Mouse (Mus musculus) kidney, adult 9 months (tissue): ENCODE measurements at regions not wholly inside any gene's neighbourhood (a gene's known extent, or its start where the extent isn't known, plus 50 kb on each side); places are given as distances from the start of the nearest gene placed in this dataset.
A peak's percentile ranks its signal among the peaks of the same experiment; 100 is the strongest.

ENCODE experiments used
- DNase-seq: peaks from one replicate; pipeline ENCODE4 v3.0.0; 2022

DNA sequence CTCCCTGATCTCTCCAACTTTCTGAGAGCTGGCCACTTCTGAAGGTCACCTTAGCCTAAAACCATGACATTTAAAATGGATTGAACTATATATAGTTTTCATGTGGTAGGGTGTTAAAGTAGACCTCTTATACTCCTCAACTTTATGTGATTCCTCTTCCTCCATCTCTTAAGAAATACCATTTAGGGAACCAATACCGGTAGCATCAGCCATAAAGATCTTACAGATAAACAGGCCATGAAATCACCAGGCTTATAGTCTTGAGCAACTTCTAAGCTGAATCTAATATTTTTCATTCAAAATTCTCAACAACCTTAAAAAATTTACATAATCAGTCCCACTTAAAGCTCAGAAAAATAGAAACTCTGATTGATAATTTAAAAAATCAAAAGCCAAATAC, 56.2 kb downstream of the Rpl36a-ps1 start:
- no peak for DNase-seq

DNA sequence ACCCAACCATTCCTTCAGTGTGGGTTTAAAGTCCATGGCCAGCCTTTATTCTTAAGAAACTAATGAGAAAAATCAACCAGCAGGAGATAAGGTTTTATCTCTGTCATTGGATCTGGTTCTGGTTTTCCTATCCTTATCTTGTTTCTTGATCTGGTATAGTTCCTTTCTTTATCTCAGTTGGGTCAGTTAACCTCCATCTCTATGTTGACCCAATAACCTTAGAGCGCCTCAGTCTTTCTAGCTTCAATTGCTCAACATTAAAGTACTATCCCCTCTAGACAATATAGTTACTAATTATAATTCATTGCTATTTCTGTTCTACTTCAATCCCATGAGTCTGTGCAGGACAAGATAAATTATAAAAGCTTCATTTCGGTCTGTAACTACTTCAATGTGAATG, 56.7 kb downstream of the Rpl36a-ps1 start:
- peak; percentile 21 for DNase-seq

DNA sequence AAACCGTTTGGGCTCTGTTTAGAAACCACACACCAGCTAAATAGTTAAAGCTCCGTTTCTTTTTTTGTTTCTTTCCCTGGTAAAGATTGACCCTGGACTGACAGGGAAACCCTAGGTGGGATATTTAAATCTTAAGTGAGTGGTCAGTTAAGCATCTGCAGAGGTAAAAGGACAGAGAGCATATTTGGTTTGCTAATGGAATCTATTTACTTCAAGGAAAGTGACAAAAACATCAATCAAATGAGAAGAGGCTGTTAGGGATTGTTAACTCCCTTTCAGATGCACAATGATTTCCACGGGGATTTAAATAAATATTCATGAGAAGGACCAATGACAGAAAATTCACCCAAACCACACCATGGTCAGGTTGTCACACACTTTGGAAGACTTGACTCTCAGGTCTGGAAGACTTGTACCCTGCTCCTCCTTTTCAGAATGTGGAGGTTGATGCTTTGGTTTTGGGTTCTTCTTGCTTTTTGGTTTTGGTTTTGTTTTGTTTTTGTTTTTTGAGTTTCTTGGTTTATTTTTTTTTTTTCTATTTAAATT, 60.7 kb downstream of the Rpl36a-ps1 start:
- no peak for DNase-seq

DNA sequence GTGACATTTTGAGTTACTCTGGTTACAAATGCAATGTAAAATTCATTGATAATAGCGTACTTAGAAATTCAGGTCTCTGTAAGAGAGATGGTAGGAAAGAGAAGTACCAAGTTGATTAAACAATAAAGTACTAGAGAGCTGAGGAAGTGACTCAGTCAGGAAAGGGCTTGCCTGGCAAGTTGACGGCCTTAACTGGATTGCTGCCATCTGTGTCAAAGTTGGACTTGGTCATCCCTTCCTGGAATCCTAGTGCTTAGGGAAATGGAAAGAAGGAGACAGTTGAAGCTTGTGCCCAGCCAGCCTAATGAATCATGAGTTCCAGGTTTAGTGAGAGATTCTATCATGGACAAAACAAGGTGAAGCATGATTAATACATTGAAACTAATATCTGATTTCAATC, 64.8 kb downstream of the Rpl36a-ps1 start:
- peak; percentile 80 for DNase-seq

DNA sequence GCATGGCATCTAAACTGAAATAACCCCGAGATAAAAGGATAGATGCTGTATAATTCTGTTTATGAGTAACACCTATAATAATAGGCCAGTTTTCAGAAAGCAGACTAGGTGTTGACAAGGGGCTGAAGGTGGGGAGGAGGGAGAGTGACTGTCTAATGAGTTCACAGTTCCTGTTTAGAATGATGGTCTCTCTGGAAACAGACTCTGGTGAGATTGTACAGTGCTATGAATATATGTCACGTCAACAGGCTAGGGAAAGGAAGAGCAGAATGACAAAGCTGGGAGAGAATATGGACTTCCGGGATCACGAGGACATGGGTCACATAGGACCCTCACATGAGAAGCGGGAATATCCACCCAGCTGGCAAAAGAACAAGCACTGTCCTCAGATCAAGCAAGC, 85.9 kb downstream of the Rpl36a-ps1 start:
- DNase-seq: no peak

DNA sequence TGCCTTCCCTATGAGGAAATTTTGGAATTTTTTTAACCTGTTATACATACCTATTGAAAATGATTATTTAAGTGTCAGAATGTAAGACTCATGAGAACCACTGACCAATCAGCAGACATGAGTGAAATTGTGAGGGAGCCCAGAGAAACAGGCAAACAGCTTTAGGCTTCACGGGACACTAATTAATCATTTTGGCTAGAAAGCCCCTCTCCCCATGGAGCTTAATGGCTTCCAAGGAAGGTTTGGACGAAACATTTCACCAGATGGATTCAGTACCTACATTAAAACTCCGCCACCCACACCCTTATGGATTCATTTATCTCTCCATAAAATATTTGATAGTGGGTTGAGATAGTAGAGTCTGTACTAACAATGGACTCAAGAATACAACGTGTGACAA, 95.2 kb downstream of the Rpl36a-ps1 start:
- no peak for DNase-seq

DNA sequence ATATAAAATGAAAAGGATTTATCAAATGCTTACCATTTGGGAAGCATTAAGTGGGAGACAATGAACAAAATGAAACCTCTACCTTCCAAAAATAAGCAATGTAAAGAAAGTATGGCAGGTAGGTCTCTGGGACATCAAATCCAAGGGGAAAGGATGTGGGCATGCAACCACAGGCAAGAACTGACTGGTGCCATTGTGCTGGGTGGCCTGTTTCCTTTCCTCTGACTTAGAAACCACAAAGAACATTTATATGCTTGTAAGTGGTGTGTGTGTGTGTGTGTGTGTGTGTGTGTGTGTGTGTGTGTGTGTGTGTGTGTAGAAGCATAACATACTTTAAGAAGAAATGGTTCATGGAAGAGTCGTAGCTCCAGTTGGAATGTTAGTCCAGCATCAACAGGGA, 96.7 kb downstream of the Rpl36a-ps1 start:
- DNase-seq: no peak

DNA sequence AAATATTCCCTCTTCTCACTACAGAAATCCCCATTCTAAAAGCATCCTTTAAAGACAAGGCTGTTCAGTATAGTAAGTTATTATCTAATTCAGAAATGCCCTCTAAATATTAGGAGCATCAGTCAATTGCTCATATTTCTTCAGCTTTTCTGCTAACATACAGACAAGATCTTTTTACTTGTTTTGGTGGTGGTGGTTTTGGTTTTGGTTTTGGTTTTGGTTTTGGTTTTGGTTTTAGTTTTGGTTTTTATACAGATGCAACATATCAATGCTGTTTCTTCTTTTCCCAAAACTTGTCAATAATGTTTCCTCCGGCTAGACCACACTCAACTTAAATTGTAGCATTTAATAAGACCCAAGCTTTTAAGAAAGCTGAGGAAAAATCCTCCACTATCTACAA, 98.2 kb downstream of the Rpl36a-ps1 start:
- no peak for DNase-seq

DNA sequence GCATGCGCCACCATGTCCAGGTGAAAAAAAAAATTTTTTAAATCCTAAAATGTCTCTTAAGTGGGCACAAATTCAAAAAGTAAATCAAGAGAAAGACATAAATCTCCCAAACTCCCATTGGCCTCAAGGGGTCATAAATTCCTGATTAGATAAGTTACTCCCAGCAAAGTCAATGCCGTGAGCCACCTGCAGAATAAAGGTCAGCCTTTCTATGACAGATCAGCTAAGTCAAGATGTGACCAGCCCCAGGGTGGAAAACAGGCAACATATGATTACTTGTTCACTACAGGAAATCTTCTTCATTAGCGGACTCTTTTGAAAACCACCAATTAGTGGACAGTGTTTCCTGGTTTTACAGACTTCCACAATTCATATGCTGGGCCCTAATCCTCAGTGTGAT, 101.4 kb downstream of the Rpl36a-ps1 start:
- DNase-seq: no peak

DNA sequence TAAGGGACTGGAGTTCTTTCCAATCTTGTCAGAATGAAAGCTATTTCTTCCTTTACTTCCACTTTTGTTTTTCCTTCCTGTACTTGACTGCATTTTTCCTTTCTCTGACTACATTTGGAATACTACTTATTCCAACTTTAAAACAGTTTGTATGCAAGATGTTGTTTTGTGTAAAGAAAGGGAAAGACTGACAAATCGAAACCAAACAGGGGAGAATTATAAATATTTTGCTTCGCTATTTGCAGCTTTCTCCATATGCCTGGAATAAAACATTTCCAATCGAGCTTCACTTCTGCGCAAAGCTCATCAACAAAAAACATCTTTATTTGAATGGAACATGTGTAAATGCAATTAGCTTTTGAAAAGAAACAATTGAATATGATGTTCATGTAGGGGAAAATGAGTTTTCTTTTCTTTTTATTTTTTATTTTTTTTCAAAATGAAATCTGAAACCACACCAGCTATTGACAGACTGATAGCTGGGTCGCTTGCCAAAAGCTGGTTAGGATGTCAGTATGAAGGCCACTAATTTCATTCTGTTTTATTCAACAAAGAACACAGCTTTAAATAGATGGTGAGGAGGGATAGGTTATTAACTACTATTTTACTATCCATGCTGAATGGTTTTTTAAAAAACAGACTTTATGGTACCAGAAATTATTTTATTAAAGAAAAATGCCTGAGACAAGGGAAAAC, 102.7 kb downstream of the Rpl36a-ps1 start:
- no peak for DNase-seq

DNA sequence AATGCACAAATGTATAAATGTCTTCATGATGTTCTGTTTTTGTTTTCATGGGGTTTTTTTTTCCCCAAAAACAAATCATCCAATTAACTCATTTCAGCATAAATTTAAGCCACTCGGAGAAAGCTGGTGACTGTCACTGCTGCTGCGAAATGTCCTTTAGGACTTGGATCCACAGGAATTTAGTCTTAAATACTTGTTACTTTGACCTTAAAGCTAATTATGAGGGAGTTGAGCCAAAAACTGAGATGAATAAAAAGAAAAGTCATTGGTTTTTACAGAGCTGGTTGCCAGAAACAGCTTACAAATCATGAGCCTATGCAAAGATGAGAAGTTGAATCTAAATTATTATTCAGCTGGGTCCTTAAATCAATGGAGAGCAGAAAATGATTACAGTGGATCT, 106.5 kb downstream of the Rpl36a-ps1 start:
- no peak for DNase-seq

DNA sequence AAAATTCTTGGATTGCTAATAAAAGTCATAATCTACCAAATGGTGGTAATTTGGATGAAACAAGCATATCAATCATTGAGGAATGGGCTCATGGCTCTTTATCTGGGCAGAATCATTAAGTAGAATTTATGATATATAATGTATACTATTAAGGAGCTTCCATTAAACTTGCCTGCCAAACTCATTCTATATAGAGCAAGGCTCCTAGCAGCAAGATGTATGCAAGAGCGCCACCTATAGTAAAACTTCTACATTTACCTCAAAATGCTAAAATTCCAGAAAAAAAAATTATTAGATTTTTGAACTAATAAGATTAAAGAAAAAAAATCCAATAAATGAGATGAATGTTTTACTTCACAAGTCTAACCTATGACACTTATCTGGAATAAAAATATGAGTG, 107.1 kb downstream of the Rpl36a-ps1 start:
- no peak for DNase-seq

DNA sequence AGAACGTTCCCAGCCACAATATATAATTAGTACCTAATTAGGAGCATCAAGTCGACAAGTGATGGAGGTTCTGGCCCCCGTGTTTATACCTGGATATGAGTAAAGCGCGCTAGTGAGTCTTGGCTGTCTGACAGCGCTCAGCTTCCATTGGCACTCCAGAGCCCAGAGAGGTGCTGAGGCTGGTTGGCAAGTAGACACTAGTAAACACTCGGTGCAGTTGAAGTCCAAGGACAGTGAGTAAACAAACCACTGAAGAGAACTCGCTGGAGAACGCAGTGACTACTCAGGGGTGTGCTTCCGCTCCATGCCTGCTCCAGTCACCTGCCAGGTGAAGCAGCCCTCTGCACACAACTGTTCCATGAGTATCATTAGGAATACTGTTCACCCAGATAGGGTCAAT, 111.5 kb downstream of the Rpl36a-ps1 start:
- no peak for DNase-seq

DNA sequence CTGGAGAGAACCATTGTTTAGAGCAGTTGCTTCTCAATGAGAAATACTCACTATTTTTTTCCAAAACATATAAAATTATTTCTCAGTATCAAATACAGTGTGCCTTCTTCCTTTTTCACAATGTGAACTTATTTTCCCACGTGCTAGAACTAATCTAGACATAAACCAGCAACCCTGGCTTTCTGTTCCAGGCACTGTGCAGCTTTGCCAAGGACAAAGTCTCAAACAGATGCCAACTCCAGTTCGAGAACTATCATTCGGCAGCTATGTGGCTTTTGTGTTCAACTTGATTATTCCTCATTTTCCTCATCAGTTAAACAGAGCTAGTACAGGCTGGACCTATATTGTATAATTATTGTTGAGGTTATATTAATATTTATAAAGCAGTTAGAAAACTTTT, 116.2 kb downstream of the Rpl36a-ps1 start:
- DNase-seq: no peak

DNA sequence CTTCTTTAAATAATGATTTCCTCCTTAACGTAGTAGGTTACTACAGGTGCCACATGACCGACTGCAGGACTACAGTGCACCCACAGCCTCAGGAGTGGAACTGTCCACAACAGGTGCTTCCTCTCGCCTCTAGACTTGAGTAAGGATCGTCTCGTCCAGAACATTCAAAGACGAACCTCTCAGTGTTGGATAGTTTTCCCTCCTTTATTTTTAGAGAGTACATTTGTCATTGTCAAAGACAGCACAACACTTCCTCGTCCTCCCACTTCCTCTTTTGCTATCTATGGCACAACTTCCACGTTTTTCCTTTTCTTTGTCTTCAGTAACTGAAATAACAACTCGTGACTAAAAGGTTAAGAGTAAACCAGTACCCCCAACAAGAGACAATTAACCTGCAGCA, 120.7 kb downstream of the Rpl36a-ps1 start:
- DNase-seq: no peak

DNA sequence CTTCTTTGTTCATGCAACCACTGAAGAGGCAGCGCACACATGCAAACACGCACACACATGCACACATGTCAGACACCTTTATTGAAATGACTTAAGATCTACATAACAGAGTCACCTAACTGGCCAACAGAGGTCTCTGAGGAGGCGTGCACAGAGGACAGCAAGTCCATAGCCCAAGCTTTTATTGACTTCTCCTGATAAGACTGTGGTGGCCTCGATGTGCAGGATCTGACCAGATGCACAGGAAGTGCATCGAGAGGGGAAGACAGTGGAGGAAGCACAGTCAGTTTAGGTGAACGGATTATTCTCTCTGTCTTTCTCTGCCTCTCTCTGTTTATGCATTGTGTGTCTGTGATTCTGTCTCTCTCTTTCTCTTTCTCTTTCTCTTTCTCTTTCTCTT, 124.2 kb downstream of the Rpl36a-ps1 start:
- DNase-seq: no peak

DNA sequence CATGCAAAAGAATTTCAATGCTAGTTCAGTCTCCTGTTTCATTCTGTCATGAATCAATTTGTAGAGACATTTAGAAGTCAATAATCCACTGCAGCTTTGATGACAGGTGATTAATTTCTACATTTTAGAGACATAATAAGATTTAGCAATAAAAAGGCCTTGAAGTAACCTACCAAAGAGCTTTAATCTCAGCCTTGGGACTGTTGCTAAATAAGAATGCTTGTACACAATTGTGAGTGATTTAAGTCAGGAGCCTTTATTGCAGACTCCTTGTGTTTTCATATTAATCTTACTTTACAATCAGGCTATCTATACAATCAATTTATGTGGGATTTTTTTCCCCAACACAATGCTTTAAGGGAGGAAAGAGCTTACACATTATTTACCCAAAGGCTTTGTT, 127.2 kb downstream of the Rpl36a-ps1 start:
- no peak for DNase-seq

DNA sequence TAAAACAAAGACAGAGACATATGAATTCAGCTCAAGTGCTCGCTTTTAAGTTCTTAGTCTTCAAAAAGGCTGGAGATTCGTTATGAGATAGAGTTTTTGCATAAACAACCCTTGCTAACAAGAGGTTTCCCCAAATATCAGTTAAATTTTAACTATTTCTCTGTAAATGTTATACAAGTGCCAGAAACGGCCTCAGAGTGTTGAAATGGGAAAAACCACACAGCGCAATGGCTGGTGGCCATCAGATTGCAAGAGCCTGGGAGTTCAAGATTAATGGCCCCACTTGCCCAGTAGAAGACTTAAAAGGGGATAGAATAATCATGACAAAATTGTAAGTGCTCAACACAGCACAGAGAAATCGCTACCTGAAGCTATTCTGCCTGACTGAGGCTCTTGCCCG, 130.1 kb downstream of the Rpl36a-ps1 start:
- DNase-seq: peak; percentile 82

DNA sequence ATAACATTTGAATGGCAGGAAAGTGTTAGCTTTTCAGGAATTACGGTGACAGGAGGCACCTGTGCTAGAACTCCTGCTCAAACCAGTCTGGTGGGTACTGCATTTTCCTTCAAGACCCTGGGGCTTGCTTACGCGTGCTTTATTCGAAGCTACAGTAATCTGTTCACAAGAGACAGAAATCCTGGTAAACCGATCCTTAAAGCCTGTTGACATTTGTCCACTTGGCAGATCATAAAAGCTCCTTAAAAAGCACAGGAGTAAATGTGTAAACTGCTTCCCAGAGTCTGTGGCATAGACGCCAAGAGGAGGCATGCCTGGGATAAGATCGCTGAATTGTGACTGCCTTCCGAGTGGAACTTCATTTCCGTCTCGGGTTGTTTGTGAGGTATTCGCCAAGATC, 130.5 kb downstream of the Rpl36a-ps1 start:
- peak; percentile 91 for DNase-seq

DNA sequence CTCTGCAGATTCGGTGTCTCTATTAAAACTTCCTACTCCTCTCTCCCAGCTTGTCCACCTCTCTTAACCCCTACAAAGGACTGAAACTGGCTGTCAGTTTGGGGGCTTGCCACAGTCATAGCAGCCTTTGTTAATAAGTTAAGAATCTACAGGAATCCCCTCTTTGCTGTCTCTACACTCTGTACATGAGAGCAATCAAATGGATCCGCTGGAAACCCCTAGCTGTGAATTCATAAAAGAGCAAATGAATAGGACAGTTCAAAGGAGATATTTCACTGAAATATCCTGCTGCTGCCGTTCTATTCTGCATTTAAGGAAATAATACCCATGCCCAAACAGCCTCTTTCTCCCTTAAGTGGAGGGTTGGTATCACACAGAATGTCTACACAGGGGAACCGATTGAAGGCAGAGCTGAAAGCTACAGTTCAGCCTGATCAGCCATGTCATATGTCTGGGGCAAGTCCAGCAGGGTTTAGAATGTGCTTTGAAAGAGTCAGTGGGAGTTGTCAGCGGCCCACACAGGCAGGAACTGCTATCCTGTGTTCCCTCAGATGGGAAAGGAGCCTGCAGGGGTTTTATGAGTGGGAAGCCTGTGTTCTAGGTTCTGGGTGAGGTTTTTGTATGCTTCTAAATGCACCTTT, 131.9 kb downstream of the Rpl36a-ps1 start:
- no peak for DNase-seq

DNA sequence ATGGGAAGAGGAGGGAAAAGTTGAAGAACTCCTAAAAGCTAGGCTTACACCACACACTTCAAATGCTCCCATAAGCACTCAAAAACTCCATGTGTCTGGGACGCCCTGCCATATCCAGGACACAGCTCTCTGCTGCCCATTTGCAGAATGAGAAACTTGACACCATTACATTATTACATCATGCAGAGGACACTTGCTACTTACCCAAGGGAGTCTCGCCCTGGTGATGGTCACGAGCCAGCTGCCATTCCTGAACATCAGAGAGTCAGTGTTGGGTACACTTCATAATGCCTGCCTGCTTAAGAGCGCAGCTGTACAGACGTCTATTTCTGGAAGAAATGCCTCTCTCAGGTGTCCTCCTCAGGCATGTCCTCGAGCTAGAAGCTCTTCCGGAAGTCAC, 135.3 kb downstream of the Rpl36a-ps1 start:
- no peak for DNase-seq

DNA sequence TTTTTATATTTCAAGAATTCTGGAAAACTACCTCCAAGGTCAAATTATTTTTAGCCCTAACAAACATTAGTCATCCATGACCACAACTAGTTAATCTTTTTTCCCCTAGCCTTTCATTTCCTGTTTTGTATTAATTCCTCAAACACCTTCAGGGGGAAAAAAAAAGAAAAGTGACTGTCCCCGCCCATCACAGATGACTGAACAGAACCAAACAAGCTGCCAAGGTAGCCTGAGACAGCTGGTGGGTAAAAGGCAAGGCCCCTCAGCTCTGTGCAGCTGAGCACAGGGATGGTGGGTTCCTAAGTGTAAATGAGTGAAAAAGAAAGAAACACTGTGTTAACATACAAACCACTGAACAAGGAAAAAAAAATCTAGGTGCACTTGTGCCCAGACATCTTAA, 145.6 kb downstream of the Rpl36a-ps1 start:
- peak; percentile 81 for DNase-seq

DNA sequence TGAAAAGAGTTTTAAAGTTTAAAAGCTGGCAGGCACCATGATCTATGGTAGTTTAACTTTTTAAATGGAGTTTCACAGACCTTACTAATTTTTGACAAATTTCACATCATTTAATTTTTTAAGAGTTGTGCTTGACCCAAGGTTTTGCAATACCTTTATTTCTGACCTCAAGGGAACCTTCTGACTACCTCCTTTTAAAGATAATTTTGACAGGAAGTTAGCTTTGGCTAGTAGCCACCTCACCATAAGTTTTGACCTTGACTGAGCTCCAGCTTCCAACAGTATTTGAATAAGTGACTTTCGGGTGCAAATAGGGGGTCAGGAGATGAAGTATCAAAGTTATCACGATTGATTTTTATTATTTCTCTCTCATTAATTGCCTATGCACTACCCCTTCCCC, 149.9 kb downstream of the Rpl36a-ps1 start:
- peak; percentile 22 for DNase-seq

DNA sequence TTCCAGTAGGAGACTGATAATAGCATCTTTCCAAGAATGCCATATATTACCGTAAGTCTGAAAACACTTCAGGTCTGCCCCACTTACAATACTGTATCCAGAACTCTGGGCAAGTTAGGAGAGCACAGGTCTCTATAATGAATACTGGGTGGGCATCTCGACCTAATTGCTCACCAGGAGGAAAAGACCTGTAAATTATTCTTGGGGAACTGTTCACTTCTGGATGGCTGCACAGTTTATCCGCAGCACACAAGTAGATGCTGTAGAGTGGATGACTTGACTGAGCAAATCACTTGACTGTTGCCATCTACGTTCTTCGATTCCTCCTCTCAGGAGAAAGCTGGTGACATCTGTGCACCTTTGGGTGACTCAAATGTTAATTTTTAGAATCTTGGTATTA, 159.8 kb downstream of the Rpl36a-ps1 start:
- DNase-seq: no peak
